Mouse (Mus musculus): ENCODE results near the gene Mlec.

DNA sequence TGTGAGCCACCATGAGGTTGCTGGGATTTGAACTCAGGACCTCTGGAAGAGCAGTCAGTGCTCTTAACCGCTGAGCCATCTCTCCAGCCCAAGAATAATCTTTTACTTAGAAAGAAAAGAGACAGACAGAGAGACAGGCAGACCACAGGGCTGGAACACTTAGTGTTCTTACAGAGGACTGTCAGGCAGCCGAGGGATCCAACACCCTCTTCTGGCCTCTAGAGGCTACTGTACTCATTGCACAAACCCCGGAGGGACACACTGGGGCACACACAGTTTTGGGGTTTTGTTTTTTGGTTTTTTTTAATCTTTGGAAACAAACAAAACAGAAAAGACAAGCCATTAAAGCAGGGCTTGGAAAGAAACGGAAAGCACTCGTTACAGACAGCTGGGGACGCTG lies 28.7 kb downstream of the Mlec start:
- 0 out of 2 replicates have a peak, but pooled peaks have one; percentile 14 for TF ChIP-seq CTCF (IDR thresholded peaks at IDR 0.05; ENCODE audit: extremely low read depth, insufficient read depth, low read length)
- TF ChIP-seq POLR2A (IDR thresholded peaks at IDR 0.05; ENCODE audit: extremely low read depth, insufficient read depth, low read length): no peak
